Mouse (Mus musculus): ENCODE measurements at regions not wholly inside any gene's neighbourhood (a gene's known extent, or its start where the extent isn't known, plus 50 kb on each side); places are given as distances from the start of the nearest gene placed in this dataset.

DNA sequence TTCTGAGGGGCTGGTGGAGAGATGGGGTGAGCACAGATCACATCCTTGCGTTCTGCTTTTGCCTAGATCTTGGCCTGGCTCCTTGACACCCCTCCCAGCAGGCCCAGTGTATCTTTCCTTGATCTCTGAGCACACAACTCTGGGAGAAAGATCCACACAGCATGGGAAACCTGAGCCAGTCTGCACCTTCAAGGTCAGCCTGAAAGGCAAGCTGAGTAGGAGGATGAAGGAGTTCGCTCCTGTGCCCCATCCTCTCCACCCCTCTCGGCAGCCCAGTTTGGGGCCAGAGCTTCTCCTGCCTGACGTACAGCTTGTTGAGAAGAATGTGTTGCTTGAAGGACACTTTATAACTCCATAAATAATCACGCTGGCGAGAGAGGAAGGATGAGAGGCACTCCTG is 61.7 kb upstream of the Lrfn2 start:
- Histone ChIP-seq H3K9me3 (ENCODE audit: control insufficient read depth, low read length) (no peaks in the 10 kb centered on the region), H3K4me1 (ENCODE audit: control insufficient read depth, insufficient read depth, low read length) (no peaks in the 10 kb centered on the region), H3K36me3 (ENCODE audit: control insufficient read depth, insufficient read depth, low read length) (no peaks in the 10 kb centered on the region), H3K4me2 (no peak overlapping the region), H3K4me3 (ENCODE audit: low read depth, low read length) (no peak overlapping the region), H3K9ac (ENCODE audit: low read length) (no peak overlapping the region), H3K27me3 (ENCODE audit: control insufficient read depth, insufficient read depth, low read length) (no peaks in the 10 kb centered on the region), H3K27ac (ENCODE audit: low read depth, low read length) (no peak overlapping the region)
- ATAC-seq (ENCODE audit: low FRiP score), result no peak
- peak; percentile 53 for DNase-seq (ENCODE audit: low spot score, missing footprints)
- 72% methylated on average over 6 of the region's 6 CpGs for WGBS

DNA sequence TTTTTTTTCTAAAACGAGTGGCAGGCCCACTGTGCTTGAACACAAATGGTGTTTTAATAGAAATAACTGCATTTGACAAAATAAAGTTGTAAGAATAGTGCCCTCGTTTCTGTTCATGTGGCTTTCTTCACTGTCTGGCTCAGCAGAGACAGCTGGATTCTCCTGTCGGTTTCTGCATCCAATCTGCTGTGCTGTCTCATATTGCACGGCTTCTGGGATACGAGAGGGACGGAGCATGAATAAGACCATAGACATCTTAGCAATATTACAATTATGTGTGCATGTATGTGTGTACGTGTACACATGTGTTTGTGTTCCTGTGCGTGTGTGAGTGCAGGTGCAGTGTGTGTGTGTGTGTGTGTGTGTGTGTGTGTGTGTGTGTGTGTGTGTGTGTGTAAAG is 54.7 kb upstream of the Lrfn2 start:
- 83% methylated on average over 8 of the region's 8 CpGs for WGBS

DNA sequence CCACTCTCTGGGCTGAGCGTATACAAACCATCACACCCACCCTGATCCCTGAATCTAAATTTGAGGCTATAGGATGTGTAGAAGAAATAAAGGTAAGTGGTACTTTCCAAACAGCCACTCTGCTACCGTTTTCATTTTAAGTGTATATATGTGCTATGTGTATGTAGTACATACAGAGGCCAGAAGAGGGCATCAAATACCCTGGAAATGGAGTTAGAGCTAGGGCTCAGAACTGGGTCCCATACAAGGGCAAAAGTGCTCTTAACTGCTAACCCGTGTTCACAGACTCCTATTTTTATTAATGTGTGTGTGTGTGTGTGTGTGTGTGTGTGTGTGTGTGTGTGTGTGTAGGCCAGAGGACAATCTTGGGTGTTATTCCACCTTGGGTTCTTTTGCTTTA is 51.6 kb upstream of the Lrfn2 start:
- Histone ChIP-seq H3K4me3 (ENCODE audit: low read depth, low read length) (no peak overlapping the region), H3K9ac (ENCODE audit: low read length) (no peak overlapping the region), H3K9me3 (ENCODE audit: control insufficient read depth, low read length) (no peaks in the 10 kb centered on the region), H3K4me2 (no peak overlapping the region), H3K27me3 (ENCODE audit: control insufficient read depth, insufficient read depth, low read length) (no peaks in the 10 kb centered on the region), H3K36me3 (ENCODE audit: control insufficient read depth, insufficient read depth, low read length) (no peaks in the 10 kb centered on the region), H3K27ac (ENCODE audit: low read depth, low read length) (no peak overlapping the region), H3K4me1 (ENCODE audit: control insufficient read depth, insufficient read depth, low read length) (no peaks in the 10 kb centered on the region)
- ATAC-seq (ENCODE audit: low FRiP score) (no peak), DNase-seq (ENCODE audit: low spot score, missing footprints) (peak; percentile 57)
- WGBS, result 88% methylated on average over 3 of the region's 3 CpGs

More for the DNA sequence above, 54.7 kb upstream of the Lrfn2 start:
- Histone ChIP-seq H3K9me3 (ENCODE audit: control insufficient read depth, low read length) (no peaks in the 10 kb centered on the region), H3K9ac (ENCODE audit: low read length) (no peak overlapping the region), H3K27ac (ENCODE audit: low read depth, low read length) (no peak overlapping the region), H3K4me2 (no peak overlapping the region), H3K4me3 (ENCODE audit: low read depth, low read length) (no peak overlapping the region), H3K36me3 (ENCODE audit: control insufficient read depth, insufficient read depth, low read length) (no peaks in the 10 kb centered on the region), H3K4me1 (ENCODE audit: control insufficient read depth, insufficient read depth, low read length) (no peaks in the 10 kb centered on the region), H3K27me3 (ENCODE audit: control insufficient read depth, insufficient read depth, low read length) (no peaks in the 10 kb centered on the region)
- DNase-seq (ENCODE audit: low spot score, missing footprints), result peak; percentile 56
- no peak for ATAC-seq (ENCODE audit: low FRiP score)

DNA sequence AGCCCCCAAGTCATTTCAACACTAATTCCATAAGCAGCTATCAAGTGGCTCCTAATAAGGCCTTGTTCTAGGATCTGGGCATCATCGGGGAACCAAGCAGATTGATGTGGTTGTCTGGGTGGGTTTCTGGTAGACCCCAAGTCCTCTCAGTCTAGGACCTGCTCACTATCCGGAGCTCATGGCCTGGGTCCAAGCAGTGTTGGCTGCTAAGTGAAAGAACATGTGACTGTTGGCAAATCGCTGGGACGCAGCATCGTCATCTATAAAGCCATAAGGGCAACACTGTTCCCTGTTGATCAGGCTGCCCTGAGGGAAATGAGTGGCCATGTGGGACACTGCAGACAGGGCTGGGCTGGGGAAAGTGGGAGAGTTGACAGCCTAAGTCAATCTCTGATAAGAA is 50.2 kb upstream of the Lrfn2 start:
- H3K27ac ChIP-seq (ENCODE audit: low read depth, low read length), result no peak overlapping the region
- H3K4me2 ChIP-seq, result no peak overlapping the region
- ATAC-seq (ENCODE audit: low FRiP score), result no peak
- no peaks in the 10 kb centered on the region for H3K36me3 ChIP-seq (ENCODE audit: control insufficient read depth, insufficient read depth, low read length)
- 85% methylated on average over 5 of the region's 5 CpGs for WGBS
- peak; percentile 69 for DNase-seq (ENCODE audit: low spot score, missing footprints)
- no peak overlapping the region for H3K9ac ChIP-seq (ENCODE audit: low read length)
- no peaks in the 10 kb centered on the region for H3K4me1 ChIP-seq (ENCODE audit: control insufficient read depth, insufficient read depth, low read length)
- no peaks in the 10 kb centered on the region for H3K9me3 ChIP-seq (ENCODE audit: control insufficient read depth, low read length)
- no peaks in the 10 kb centered on the region for H3K27me3 ChIP-seq (ENCODE audit: control insufficient read depth, insufficient read depth, low read length)
- no peak overlapping the region for H3K4me3 ChIP-seq (ENCODE audit: low read depth, low read length)

All from midbrain, embryonic 11.5 days (tissue).